Mouse (Mus musculus) kidney, embryonic 16.5 days (tissue): ENCODE measurements around the gene Clec11a. TPM values are rescaled to one million over a fixed set of nuclear protein-coding genes. Genes with fewer than 3 reads are reported as not detected.

Source experiments
- ATAC-seq: fragments of 200-750 bp; cut with Nextera tagmentation; 2 replicates; pipeline ENCODE4 v1.8.0; 2017; ENCODE audit warnings: moderate TSS enrichment; ENCODE audit not compliant: low FRiP score, low TSS enrichment
- H3K27ac ChIP-seq: fragments of 300-500 bp; sonication (generic); 2 replicates; pipeline ENCODE4 v1.5.1; 2014; ENCODE audit warnings: low read length
- H3K27me3 ChIP-seq: fragments of 300-500 bp; sonication (generic); 2 replicates; pipeline ENCODE4 v1.6.1; 2014; ENCODE audit warnings: low read length, control low read depth, mixed read lengths; ENCODE audit not compliant: insufficient read depth
- H3K36me3 ChIP-seq: fragments of 300-500 bp; sonication (generic); 2 replicates; pipeline ENCODE4 v1.6.1; 2014; ENCODE audit warnings: low read length, control low read depth, mixed read lengths; ENCODE audit not compliant: insufficient read depth
- H3K4me1 ChIP-seq: fragments of 300-500 bp; sonication (generic); 2 replicates; pipeline ENCODE4 v1.6.1; 2014; ENCODE audit warnings: low read length, control low read depth, mixed read lengths; ENCODE audit not compliant: insufficient read depth
- H3K4me2 ChIP-seq: fragments of 300-500 bp; sonication (generic); replicated peaks from 2 replicates; pipeline ENCODE4 v1.6.1; 2014; ENCODE audit warnings: low read depth, low read length
- H3K4me3 ChIP-seq: fragments of 300-500 bp; sonication (generic); 2 replicates; pipeline ENCODE4 v1.5.1; 2014; ENCODE audit warnings: mild to moderate bottlenecking, low read length
- H3K9ac ChIP-seq: fragments of 300-500 bp; sonication (generic); replicated peaks from 2 replicates; pipeline ENCODE4 v1.6.1; 2014; ENCODE audit warnings: low read length
- H3K9me3 ChIP-seq: fragments of 300-500 bp; sonication (generic); 2 replicates; pipeline ENCODE4 v1.6.1; 2016; ENCODE audit warnings: low read length, control low read depth
- WGBS: fragments of 180-500 bp; shearing (Covaris S2); extraction: QIAGEN DNeasy Blood & Tissue Kit; methylation state at CpG from one replicate; pipeline ENCODE4 v1.1.7; 2014; 5-methylcytosine and 5-hydroxymethylcytosine counted together
- polyA plus RNA-seq: library from polyadenylated mRNA; unstranded; fragments of >200 nt; fragmentation: Nextera tagmentation; extraction: Ambion mirVana; gene quantifications from 2 replicates; pipeline ENCODE4 v1.2.1, GENCODE M21; 2015

Clec11a gene
- polyA plus RNA-seq, 1 experiment from 2014 or later: 5.8 TPM

- H3K27ac ChIP-seq: no peak overlapping the region
- H3K36me3 ChIP-seq: no peaks in the 10 kb centered on the region
- no peaks in the 10 kb centered on the region for H3K27me3 ChIP-seq
- WGBS: 73% methylated on average over 7 of the region's 7 CpGs
- H3K4me1 ChIP-seq: no peaks in the 10 kb centered on the region
- no peak overlapping the region for H3K9ac ChIP-seq
- no peak overlapping the region for H3K4me2 ChIP-seq
- H3K9me3 ChIP-seq: 0 out of 2 replicates have a peak, but pooled peaks cover 4% of the 10 kb centered on the region
- no peak for ATAC-seq
- no peak overlapping the region for H3K4me3 ChIP-seq
Observed at GRCm38 (mm10) chr7:44281586-44281985, 25.1 kb downstream of the Clec11a start.

- Histone ChIP-seq H3K27me3 (no peaks in the 10 kb centered on the region), H3K27ac (no peak overlapping the region), H3K4me1 (no peaks in the 10 kb centered on the region), H3K9ac (no peak overlapping the region), H3K9me3 (0 out of 2 replicates have a peak, but pooled peaks cover 4% of the 10 kb centered on the region), H3K4me2 (no peak overlapping the region), H3K36me3 (no peaks in the 10 kb centered on the region), H3K4me3 (no peak overlapping the region)
- 70% methylated on average over 1 of the region's 1 CpGs for WGBS
- no peak for ATAC-seq
Observed at GRCm38 (mm10) chr7:44280959-44281358, 25.7 kb downstream of the Clec11a start.

DNA sequence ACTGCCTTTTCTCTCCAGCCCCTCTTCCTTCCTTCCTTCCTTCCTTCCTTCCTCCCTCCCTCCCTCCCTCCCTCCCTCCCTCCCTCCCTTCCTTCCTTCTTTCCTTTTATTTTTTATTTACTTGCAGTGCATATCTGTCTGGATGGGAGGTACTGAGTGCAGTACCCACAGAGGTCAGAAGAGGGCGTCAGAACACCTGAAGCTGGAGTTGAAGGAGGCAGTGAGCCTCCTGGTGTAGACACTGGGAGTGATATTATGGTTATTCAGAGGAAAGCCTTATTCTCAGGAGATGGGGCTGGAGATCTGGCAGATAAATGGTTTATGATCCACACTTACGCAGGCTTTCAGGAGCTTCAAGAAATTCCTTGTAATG is 29.5 kb downstream of the Clec11a start:
- H3K4me3 ChIP-seq: no peak overlapping the region

DNA sequence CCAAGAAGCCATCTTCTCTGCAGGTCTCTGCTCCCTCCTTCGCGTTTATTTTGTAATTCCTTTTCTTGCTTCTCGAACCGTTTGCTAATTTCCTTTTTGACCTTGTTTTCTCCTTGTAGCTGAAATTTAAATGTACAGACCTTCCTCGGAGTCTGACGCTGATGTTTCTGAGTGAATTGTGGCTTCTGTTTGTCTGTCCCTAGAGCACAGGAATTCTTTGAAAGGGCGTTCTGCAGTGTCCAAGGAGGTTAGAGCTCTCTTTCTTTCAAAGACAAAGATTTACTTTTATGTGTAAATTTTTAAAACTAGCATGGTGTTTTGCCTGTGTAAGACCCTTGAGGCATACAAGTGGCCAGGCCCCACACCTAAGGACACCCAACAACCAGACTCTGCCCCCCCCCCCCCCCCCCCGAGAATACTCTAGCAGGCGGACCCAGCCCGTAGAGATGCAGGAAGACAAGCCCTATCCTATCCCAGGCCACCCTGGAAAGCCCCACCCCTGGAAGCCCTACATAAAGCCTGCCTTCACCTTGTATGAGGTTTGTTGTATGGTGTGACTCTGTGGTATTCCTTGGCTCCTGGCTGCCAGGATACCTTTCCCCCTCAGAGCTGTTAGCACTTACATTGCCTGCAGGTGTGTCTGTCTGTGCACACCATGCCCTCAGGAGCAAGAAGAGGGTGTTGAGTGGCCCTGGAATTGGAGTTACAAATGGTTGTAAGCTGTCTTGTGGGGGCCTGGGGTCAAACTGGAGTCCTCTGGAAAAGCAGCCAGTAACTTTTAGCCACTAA is 30.0 kb downstream of the Clec11a start:
- Histone ChIP-seq H3K4me3 (no peak overlapping the region), H3K36me3 (no peaks in the 10 kb centered on the region), H3K27me3 (peaks cover 3% of the 10 kb centered on the region; the same call in 1 of the 2 replicates), H3K9me3 (0 out of 2 replicates have a peak, but pooled peaks cover 4% of the 10 kb centered on the region), H3K27ac (no peak overlapping the region), H3K4me2 (no peak overlapping the region), H3K4me1 (no peaks in the 10 kb centered on the region), H3K9ac (no peak overlapping the region)
- ATAC-seq: no peak
- WGBS: 77% methylated on average over 7 of the region's 10 CpGs

More for the DNA sequence above, 29.5 kb downstream of the Clec11a start:
- 42% methylated on average over 2 of the region's 2 CpGs for WGBS
- 0 out of 2 replicates have a peak, but pooled peaks cover 4% of the 10 kb centered on the region for H3K9me3 ChIP-seq
- H3K4me2 ChIP-seq: no peak overlapping the region
- no peak overlapping the region for H3K9ac ChIP-seq
- H3K4me1 ChIP-seq: no peaks in the 10 kb centered on the region
- no peak for ATAC-seq
- no peak overlapping the region for H3K27ac ChIP-seq
- H3K36me3 ChIP-seq: no peaks in the 10 kb centered on the region
- peaks cover 3% of the 10 kb centered on the region; the same call in 1 of the 2 replicates for H3K27me3 ChIP-seq

GRCm38 (mm10) chr7:44275546-44275945 is 31.2 kb downstream of the Clec11a start:
- WGBS: 70% methylated on average over 3 of the region's 3 CpGs
- ATAC-seq: no peak
- Histone ChIP-seq H3K4me2 (no peak overlapping the region), H3K9ac (no peak overlapping the region), H3K27me3 (peaks cover 3% of the 10 kb centered on the region; the same call in 1 of the 2 replicates), H3K27ac (no peak overlapping the region), H3K9me3 (0 out of 2 replicates have a peak, but pooled peaks cover 4% of the 10 kb centered on the region), H3K4me1 (no peaks in the 10 kb centered on the region), H3K4me3 (no peak overlapping the region), H3K36me3 (no peaks in the 10 kb centered on the region)

GRCm38 (mm10) chr7:44274096-44274495 is 32.6 kb downstream of the Clec11a start:
- no peak overlapping the region for H3K4me3 ChIP-seq

DNA sequence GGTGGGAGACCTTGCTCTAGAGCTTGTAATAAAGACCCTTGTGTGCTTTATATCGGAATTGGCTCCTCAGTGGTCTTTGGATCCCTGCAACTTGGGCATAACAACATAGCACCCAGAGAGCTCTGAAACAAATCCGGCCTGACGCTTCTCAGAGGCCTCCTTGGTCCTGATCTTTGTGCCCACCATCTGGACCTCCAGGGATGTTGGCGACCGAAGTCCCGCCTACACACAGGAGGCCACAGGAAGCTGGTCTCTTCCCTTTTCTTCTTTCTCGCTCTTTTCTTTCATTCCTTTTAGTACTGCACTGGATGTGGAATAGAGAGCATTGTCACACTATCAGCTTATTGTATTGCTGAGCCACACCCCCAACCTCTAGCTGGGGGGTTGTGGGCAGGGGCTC is 33.3 kb downstream of the Clec11a start:
- H3K4me3 ChIP-seq: no peak overlapping the region
- H3K4me1 ChIP-seq: no peaks in the 10 kb centered on the region
- ATAC-seq: no peak
- no peak overlapping the region for H3K27ac ChIP-seq
- no peak overlapping the region for H3K4me2 ChIP-seq
- peaks cover 3% of the 10 kb centered on the region; the same call in 1 of the 2 replicates for H3K27me3 ChIP-seq
- 0 out of 2 replicates have a peak, but pooled peaks cover 4% of the 10 kb centered on the region for H3K9me3 ChIP-seq
- H3K9ac ChIP-seq: no peak overlapping the region
- no peaks in the 10 kb centered on the region for H3K36me3 ChIP-seq
- 73% methylated on average over 7 of the region's 7 CpGs for WGBS

More at GRCm38 (mm10) chr7:44274096-44274495, 32.6 kb downstream of the Clec11a start:
- H3K27ac ChIP-seq: no peak overlapping the region
- H3K36me3 ChIP-seq: no peaks in the 10 kb centered on the region
- H3K4me1 ChIP-seq: no peaks in the 10 kb centered on the region
- peaks cover 3% of the 10 kb centered on the region; the same call in 1 of the 2 replicates for H3K27me3 ChIP-seq
- no peak overlapping the region for H3K4me2 ChIP-seq
- whole genome bisulfite sequencing: 36% methylated on average over 11 of the region's 11 CpGs
- no peak for ATAC-seq
- no peak overlapping the region for H3K9ac ChIP-seq
- H3K9me3 ChIP-seq: 0 out of 2 replicates have a peak, but pooled peaks cover 4% of the 10 kb centered on the region

DNA sequence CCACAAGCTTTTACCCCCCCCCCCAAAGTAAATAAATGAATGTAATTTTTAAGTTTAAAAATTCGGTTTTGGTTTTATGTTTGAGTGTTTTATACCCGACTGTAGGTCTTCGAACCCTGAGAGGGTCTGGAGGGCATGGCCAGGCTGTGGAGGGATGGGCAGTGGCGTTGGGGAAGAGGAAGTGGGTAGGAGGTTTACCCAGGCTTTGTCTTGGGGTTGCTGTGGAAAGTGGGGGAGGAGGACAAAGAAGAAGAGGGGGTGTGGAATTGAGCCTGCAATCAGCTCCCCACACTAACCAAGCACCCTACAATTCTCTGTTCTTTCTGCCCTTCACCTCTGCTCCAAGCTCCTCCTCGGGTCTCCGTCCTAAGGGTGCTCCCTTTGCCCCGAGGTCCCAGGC is 34.2 kb downstream of the Clec11a start:
- Histone ChIP-seq H3K4me1 (no peaks in the 10 kb centered on the region), H3K4me3 (no peak overlapping the region), H3K9me3 (no peaks in the 10 kb centered on the region), H3K27ac (no peak overlapping the region), H3K27me3 (peaks cover 3% of the 10 kb centered on the region; the same call in 1 of the 2 replicates), H3K9ac (no peak overlapping the region), H3K4me2 (no peak overlapping the region), H3K36me3 (no peaks in the 10 kb centered on the region)
- no peak for ATAC-seq
- WGBS: 84% methylated on average over 7 of the region's 7 CpGs

GRCm38 (mm10) chr7:44271309-44271708 is 35.4 kb downstream of the Clec11a start:
- Histone ChIP-seq H3K27ac (no peak overlapping the region), H3K36me3 (no peaks in the 10 kb centered on the region), H3K4me1 (no peaks in the 10 kb centered on the region), H3K4me3 (no peak overlapping the region), H3K27me3 (peaks cover 3% of the 10 kb centered on the region; the same call in 1 of the 2 replicates), H3K4me2 (no peak overlapping the region), H3K9me3 (no peaks in the 10 kb centered on the region), H3K9ac (no peak overlapping the region)
- ATAC-seq: no peak
- WGBS: 78% methylated on average over 2 of the region's 2 CpGs

GRCm38 (mm10) chr7:44269397-44269796 is 37.3 kb downstream of the Clec11a start:
- no peak for ATAC-seq
- Histone ChIP-seq H3K4me3 (no peak overlapping the region), H3K36me3 (no peaks in the 10 kb centered on the region), H3K9me3 (no peaks in the 10 kb centered on the region), H3K27me3 (peaks cover 6% of the 10 kb centered on the region), H3K27ac (no peak overlapping the region), H3K9ac (no peak overlapping the region), H3K4me1 (no peaks in the 10 kb centered on the region), H3K4me2 (no peak overlapping the region)
- 86% methylated on average over 2 of the region's 2 CpGs for WGBS
